Mouse (Mus musculus): ENCODE data around the gene Dusp23. TPM values are rescaled to one million over a fixed set of nuclear protein-coding genes. Genes with fewer than 3 reads are reported as not detected.

Gene Dusp23
- total RNA-seq, 1 experiment from 2014 or later: not detected

- ATAC-seq (ENCODE audit: extremely low read depth, insufficient number of reproducible peaks, low FRiP score, poor library complexity, severe bottlenecking): no peak
Observed at GRCm38 (mm10) chr1:172584271-172584670, 48.5 kb downstream of the Dusp23 start.

DNA sequence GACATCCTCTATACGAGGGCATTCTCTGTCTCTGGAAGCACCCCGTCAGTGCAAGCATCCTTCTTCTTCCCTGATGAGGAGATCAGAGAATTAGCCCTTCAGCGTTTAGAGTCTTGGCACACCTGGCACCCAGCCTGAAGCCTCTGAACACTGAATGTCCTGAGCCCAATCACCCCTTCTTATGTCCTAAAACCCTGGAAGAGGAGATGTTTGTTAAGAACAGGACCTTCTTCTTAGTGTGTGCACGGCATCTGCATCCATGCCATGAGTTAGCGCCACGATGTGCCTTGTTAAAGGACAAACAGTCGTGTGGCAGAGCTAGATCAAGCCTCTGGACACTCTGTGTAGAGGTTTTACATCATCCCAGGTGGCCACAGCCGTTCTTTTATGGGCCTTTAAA, 50.3 kb downstream of the Dusp23 start:
- ATAC-seq (ENCODE audit: extremely low read depth, insufficient number of reproducible peaks, low FRiP score, poor library complexity, severe bottlenecking): no peak

Other genes starting within 250 kb of the Dusp23 start
- gene Slamf9, start 157.6 kb downstream of the Dusp23 start, total RNA-seq (2017): 2.9 and 4.1 TPM in 2 replicates
- 3.2 and 4.3 TPM in 2 replicates for gene Igsf9, start 151.2 kb downstream of the Dusp23 start, total RNA-seq (2017)
- gene Tagln2, start 132.9 kb downstream of the Dusp23 start, total RNA-seq (2017): 181 and 198 TPM in 2 replicates
- gene Cfap45, start 112.2 kb downstream of the Dusp23 start, total RNA-seq (2017): 3.9 and 4.4 TPM in 2 replicates
- not detected in 2 replicates for gene Vsig8, start 77.0 kb downstream of the Dusp23 start, total RNA-seq (2017)
- gene Slamf8, start 42.4 kb downstream of the Dusp23 start, total RNA-seq (2017): 1.9 and 2.3 TPM in 2 replicates
- 0.35 TPM in 1 of 2 replicates, not detected in the other for gene Fcrl6, start 30.4 kb downstream of the Dusp23 start, total RNA-seq (2017)
- gene Crp, start 65.1 kb upstream of the Dusp23 start, total RNA-seq (2017): not detected in 2 replicates